Mouse (Mus musculus) ovary, adult 18-20 months (tissue): ENCODE results near the gene 1700057G04Rik.

Experiments
- DNase-seq: peaks from one replicate; pipeline ENCODE4 v3.0.0; 2022; ENCODE audit warnings: low spot score, mixed read lengths

The 1700057G04Rik gene

DNA sequence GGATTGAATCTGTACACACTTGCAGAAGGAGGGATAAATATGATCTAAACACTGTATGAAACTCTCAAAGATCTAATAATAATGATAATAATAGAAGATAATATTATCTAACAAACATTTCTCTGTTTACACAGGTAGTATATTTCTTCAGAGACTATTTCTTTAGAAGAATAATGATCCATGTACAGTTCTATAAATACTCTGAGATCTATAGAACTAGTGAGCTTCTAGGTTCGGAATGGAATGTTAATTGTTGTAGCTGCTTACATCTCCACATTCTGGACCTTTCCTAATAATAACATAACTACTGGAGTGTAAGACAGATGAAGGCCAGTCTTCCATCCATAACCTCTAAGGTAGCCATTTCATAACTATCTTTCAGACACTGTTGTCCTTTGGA lies at the start of gene 1700057G04Rik:
TSS of gene 1700057G04Rik (plus strand) at position 301 of the 400 bp plus-strand sequence.
- DNase-seq = no peak

GRCm38 (mm10) chr9:92260481-92261159 lies 48.6 kb upstream of the 1700057G04Rik start:
- DNase-seq = no peak

- no peak for DNase-seq
Measured at GRCm38 (mm10) chr9:92265719-92266118, 43.5 kb upstream of the 1700057G04Rik start.

GRCm38 (mm10) chr9:92266558-92267171 lies 42.5 kb upstream of the 1700057G04Rik start:
- no peak for DNase-seq

GRCm38 (mm10) chr9:92267732-92268131 lies 41.4 kb upstream of the 1700057G04Rik start:
- DNase-seq = no peak

- DNase-seq = no peak
Measured at GRCm38 (mm10) chr9:92269829-92270404, 39.3 kb upstream of the 1700057G04Rik start.

DNA sequence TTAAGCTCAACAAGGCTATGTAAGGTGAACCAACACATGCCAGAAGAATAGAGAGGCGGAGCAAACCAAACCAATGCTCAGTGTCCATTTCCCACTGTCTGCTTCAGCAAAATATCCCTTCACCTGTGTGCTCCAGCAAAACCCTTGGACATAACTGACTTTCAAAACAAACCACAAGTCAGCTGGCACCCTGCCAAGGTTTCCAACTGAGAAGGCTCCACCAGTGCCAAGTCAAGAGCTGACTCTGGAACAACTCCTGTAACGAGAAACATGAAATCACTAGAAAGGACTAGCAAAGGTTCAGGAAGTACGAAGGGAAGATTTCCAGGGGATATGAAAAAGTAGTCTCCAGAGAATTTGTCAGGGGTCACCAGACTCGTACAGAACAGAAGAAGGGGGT lies 38.2 kb upstream of the 1700057G04Rik start:
- peak; percentile 59 for DNase-seq

GRCm38 (mm10) chr9:92272650-92273049 lies 36.5 kb upstream of the 1700057G04Rik start:
- DNase-seq = no peak

DNA sequence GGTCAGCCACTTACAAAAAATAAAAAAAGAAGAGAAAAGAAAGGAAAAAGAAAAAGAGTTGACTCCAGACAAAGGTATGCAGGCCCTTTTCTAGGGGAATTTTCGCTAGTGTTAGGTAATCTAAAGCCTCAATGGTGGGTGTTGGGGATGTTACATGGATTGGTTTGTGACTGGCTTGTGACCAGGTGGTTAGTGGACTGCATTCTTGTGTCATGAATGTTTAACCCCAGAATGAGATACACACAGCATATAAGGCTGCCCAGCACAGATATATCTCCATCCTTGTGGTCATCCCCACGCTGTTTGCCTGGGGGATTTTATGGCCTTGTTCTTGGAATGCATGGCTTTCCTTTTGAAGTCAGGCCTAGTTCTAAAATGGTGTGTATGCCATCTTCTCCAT lies 35.9 kb upstream of the 1700057G04Rik start:
- no peak for DNase-seq

DNA sequence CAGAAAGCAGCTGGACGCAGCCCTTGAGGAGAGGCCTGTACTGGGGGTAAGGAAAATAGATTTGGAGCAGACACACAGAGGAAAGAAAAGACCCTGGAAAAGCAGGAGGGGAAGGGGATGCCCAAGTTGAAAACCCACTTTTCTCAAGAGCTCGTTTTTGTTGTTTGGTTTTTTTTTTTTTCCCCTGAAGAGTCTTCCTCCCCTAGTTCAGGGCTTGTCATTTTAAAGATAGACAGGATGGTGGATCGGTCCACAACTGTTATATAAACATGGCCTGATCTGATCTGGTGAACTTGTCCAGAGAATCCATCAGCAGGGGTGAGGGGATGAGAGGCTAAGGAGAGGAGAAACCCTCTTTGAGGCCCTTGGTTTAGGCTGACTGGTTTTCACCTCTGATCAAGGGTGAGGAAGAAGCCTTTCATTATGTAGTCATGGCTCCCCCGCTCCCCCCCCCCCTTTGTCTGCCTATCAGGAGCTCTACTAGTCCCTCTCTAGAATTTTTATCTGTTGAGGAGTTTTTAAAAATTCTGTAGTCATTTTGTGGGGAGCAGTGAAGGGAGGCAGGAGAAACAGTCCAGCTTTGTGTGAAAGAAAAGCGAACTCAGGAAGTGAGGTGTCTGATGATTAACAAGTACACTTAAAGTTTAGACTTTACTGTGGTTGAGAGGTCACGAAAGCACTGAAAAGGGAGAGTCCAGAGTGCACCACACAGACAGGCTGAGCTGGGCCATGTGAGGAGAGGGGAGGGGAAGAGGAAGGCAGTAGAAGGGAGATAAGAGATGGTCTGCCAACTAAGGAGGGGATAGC lies 35.0 kb upstream of the 1700057G04Rik start:
- no peak for DNase-seq

DNA sequence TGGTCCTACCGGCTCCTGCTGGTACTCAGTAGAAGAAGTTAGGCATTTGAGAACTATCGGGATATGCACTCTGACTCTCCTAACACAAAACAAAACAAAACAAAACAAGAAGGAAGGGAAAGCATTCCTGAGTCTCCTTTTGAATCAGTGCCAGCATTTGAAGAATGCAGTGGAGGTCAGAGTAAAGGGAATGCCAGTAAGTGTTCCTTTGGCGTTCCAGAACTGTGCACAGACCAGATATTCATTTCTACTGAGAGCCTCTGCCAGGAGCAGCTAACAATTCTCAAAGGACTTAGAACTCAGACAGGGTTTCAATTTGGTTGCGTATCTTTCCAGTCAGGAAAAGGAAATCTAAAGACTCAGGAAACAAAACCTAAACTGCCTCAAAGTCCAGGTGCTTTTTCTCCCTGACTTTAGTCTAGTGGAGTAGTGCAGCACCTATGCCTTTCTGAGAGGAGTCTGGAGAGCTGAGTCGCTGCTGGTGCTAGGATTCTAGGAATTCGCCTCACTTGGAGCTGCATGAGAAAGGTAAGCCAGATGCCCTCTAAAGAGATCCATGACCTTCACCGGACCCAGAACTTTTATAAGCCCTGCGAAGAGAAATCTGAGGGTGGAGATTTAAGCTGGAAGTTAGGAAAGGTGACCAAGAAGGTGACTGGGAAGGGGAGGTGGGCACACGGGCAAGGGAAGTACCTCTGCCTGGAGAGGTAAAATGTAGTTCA lies 33.5 kb upstream of the 1700057G04Rik start, which contains the start of gene Plscr2:
TSS of gene Plscr2 (plus strand) at position 117 of the 722 bp plus-strand sequence.
- DNase-seq = peak; percentile 17

GRCm38 (mm10) chr9:92276360-92276759 lies 32.8 kb upstream of the 1700057G04Rik start:
- DNase-seq = no peak

DNA sequence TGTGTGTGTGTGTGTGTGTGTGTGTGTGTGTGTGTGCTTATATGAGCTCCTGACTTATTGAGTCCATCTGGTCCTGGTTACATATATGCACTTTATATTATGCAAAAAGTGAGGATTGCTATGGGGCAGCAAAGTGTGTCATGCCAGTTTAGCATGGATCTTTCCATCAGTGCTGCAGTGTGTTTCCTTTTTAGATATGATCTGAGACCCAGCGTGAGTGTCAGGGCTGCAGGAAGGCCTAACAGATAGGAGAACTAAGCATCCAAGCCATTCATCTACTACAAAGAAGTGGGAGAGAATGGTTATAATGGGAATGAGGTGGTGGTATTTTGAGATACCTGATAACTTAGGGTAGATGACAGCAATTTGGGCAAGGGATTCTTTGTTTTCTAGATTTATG lies 29.1 kb upstream of the 1700057G04Rik start:
- DNase-seq = no peak

DNA sequence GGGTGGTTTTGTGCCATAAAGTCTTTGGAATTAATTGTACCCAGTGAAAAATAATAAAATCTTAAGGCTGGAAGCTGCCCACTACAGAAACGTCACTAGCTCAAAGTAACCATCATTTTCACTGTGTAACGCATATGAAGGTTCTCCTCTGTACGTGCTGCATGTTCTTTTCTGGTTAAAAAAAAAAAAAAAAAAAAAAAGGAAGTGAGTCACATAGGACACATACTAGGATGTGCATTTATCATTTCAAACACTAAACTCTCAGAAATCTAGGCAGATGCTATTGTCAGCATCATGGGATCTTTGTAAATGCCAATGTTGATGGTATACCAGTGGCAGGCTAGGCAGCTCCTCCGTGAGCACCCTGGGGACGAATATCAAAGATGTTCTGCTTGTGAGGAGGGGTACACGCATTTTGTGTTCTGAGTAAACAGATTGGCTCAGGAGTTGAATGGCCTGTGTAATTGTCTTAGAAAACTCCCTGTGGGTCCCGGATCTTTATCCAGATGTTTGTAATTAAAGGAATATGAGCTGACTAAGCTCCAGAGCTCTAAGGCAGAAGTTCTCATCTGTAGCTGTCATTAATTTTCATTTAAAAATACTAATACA lies 26.5 kb upstream of the 1700057G04Rik start:
- DNase-seq = no peak

- DNase-seq = no peak
Measured at GRCm38 (mm10) chr9:92289675-92290074, 19.5 kb upstream of the 1700057G04Rik start.

DNA sequence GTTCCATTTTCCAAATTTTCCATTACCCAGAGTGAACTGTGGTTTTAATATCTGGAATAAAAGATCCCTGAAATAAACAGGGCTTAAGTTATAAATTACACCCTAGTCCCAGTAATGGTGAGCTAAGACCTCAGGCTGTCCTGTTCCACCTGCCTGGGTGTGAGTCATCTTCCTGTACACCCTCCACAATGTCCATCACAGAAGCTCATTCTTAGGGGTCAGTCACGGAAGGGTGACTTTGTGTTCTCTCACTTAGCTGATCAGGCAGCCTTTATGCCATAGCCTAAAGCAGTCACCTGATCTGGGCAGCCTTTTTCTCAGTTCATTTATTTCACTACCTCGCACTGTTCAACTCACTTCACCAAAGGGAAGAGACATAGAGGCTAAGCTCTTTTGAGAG lies 17.0 kb upstream of the 1700057G04Rik start:
- DNase-seq = no peak

- DNase-seq = no peak
Measured at GRCm38 (mm10) chr9:92292922-92293321, 16.3 kb upstream of the 1700057G04Rik start.

- DNase-seq = no peak
Measured at GRCm38 (mm10) chr9:92293560-92294548, 15.3 kb upstream of the 1700057G04Rik start.

DNA sequence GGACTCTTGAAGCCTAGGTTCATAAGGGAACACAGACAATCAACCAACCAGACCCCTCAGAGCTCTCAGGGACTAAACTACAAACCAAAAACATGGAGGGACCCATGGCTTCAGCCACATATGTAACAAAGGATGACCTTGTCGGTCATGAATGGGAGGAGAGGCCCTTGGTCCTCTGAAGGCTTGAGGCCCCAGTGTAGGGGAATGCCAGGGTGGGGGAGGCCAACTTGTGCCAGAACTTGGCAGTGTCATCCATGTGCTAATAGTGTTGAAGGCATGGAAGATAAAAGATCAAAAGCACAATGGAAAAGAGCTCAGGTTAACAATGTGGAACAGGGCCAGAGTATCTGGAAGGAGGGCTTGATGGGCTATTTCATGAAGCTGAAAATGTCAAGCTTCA lies 10.9 kb upstream of the 1700057G04Rik start:
- no peak for DNase-seq

DNA sequence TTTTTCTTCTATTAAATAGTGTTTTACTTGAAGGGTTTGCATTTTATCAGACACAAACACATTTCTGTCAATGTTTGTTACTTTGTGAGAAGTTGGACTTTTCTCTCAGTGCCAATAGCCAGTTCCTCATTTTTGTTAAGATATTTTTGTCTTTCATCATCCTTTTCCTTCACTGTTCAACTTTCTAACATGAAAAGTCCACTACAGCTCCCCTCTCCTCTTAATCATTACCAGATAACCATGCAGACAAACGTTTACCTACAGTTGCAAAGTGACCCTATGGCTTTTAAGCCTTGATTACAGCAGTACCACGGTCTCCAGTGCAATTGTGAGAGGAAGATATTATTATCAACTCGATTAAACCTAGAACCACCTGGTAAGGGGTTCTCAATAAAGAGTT lies 8.0 kb upstream of the 1700057G04Rik start:
- DNase-seq = no peak
